Mouse (Mus musculus) layer of hippocampus, postnatal 14 days (tissue): ENCODE data around the gene Ppm1h. TPM values are rescaled to one million over a fixed set of nuclear protein-coding genes. Genes with fewer than 3 reads are reported as not detected.
"Not testable (repeated sequence)": the region's sequence is repeated elsewhere in the genome, so short reads cannot be mapped to it uniquely, and the experiment has no call there.

ENCODE experiments used
- DNase-seq, 2 experiments: peaks; one replicate each; pipeline ENCODE4 v3.0.0; 2021 to 2022; ENCODE audit warnings: low spot score in 2 of 2, mixed read lengths in 1 of 2
- total RNA-seq, 2 experiments: library from RNA; stranded (reverse); gene quantifications; 2 replicates each; pipeline ENCODE4 v1.2.3; 2021

Gene Ppm1h
- total RNA-seq, 2 experiments from 2014 or later = 73.7 to 78.3 TPM

DNA sequence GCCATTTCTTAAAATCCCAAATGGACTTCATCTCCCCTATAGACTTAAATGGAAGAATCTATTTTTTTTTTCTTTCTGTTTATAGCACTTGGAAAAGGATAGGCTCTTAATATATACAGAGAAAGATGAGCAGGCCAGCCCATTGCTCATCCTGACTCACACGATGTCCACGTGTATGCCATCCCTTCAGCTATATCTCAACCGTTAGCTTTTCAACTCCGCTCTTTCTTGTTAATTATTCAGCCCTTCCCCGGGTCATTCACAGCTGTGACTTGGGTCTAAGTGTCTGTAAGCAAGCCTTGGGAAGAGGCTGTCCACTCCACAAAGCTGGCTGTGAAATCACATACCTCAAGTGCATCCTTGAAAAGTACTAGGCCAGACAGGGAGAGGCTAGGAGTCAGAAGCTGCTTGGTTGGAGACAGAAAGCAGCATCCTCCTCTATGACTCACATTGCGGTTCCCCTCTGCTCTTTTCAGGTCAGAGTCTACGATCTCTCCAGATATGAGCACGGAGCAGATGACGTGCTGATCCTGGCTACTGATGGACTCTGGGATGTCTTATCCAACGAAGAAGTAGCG lies 241.7 kb downstream of the Ppm1h start:
- no peak for DNase-seq

DNA sequence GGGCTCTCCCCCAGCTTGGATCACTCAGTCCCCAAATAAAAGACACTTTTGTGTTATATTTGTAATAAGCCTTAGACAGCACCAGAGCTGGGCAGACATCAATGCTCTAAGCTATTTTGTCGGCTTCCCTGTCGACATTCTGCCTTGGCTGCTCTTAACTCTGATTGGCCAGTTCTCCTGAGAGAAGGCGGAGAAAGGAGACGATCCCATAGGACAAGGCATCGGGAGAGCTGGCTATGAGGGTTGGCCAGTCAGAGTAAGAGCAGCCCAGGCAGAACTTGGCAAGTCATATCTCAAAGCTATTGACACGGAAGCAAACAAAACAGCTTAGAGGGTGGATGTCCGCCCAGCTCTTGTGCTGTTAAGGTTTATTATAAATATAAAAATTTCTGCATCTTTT lies 243.7 kb downstream of the Ppm1h start:
- DNase-seq = no peak

DNA sequence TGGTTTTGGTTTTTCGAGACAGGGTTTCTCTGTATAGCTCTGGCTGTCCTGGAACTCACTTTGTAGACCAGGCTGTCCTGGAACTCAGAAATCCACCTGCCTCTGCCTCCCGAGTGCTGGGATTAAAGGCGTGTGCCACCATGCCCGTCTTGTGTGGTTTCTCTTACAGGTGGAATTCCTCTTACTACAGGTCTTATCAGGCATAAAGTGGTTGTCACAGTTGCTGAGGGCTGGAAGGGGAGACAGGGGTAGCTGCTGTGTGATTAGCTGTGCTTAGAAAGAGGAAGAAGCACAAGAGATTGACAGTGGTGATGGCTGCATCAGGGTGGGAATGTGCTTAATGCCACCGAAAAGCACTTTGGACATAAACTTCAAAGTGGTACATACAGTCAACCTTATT lies 246.0 kb downstream of the Ppm1h start:
- not testable (repeated sequence) for DNase-seq

DNA sequence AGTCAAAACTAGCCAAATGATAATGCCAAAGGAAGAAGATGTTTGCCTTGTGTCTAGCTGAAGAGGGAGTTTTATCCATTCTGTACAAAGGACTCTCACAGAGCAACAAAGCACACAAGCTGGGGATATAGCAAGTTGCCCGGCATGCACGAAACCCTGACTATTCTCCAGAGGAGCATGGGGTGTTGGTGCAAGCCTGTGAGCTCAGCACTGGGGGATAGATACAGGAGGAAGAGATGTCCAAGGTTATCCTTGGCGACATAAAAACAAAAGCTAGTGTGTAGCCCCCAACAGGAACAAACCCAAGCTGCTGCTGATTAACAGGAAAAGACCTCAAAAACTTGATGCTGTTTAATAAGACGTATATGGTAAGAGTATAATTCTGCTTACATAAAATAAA lies 247.7 kb downstream of the Ppm1h start:
- no peak for DNase-seq

DNA sequence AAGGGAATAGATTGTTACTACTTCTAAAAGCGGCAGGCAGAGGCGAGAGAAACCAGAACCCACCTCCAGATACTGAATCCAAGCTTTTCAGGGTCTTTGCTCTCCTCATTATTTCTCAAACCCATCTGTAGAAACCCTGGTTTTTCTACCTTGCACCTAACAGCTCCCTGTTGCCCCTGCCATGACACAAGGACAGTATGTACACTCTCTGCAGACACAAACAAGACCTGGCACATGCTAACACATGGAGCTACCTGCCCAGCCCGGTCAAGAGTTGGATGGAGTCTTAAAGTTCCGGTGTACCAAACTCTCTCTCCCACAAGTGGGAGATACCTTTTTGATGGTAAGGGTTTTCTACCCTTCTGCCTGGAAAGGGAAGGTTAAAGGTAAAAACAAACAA lies 252.0 kb downstream of the Ppm1h start:
- DNase-seq = no peak

DNA sequence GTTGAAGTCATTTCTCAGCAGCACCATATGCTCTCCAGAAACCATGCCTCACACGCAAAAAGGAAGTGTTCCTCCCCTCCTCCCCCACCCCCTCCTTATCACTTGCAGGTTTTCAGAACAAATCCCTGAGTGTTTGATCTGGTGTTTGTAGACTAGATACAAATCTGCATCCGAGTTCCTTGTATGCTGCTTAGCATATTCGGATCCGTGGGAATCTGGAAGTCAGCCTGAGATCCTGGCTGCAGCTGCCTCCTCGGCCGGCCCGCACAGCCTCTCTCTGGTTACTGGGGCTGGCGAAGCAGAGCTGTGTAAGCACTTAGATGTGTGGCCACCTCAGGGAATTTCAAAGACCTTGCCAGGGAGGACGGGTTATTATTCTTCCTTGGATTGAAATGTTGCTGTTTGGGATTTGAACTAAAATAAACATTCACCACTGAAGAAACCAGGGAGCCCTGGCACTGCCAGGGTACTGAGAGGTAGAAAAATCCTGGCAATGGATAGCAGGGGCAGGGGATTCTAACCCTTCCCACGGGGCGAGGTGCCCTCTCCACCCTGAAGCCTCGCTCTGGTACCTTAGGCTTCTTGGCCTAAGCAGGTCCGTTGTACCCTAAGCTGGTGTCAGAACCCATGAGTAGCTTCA lies 252.8 kb downstream of the Ppm1h start:
- DNase-seq = peak; percentile 45 to 79

DNA sequence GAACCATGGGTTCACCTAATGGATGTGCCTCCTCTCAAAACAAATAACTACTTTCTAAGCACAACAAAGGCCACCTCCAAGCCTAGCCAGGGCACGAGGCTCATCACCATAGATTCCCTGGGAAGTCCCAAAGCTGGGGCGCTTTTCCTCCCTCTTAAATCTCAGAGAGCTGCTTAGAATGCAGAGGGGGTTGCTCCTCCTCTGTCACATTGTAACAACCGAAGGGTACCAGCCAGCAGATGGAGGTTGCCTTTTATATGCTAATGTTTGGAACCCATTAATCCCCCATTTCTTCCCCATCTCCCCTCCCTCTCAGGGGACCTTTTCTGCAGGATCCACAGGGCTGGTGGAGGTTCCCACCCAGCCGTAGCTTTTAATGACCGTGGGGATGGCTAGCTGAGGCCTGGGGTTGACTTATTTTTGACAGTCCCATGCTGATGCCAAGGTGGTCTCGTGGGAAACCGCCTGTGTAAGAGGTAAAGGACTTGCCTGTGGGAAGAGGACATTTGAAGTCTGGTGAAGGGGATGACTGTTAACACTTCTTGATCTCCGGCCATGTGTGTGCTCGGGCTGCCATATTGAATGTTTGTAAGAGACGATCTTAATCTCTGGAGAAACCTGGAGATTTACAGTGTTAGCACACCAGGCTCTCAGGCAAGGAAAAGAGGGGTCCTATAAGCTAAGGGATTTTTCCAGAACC lies 253.4 kb downstream of the Ppm1h start:
- DNase-seq = no peak

DNA sequence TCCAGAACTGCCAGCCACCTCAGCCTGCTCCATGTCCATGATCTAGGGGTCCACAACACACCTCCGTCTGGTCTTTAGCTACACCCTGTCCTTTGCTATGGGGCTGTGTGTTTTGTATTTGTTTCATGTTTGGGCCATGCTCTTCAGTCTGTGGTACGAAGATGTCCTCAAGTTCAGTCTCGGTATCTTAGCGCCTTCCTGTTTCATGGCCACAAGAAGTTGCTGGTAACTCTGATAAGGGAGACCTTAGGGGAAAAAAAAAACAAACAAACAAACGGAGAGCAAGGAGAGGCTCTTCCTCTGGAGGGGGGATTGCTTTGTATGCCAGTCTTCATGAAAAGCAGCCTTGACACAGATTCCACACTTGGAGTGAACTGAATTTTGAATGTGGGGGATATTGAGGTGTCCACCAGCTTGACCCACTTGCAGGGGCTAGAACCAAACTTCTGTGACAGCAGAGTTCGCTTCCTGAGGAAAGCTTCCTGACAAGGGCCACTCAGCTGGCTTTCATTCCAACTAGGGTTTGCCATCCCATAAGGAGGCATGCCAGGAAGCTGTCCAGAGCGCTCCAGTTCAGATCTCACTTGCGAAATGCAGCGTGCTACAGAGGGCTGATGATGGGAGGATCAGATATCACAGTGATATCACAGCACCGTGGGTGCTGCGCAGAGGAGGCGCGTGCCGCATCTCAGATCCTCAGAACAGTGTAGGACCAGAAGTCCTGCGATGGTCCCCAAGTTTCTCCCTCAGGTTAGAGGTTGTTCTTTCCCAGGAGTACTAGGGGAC lies 254.7 kb downstream of the Ppm1h start:
- no peak for DNase-seq

DNA sequence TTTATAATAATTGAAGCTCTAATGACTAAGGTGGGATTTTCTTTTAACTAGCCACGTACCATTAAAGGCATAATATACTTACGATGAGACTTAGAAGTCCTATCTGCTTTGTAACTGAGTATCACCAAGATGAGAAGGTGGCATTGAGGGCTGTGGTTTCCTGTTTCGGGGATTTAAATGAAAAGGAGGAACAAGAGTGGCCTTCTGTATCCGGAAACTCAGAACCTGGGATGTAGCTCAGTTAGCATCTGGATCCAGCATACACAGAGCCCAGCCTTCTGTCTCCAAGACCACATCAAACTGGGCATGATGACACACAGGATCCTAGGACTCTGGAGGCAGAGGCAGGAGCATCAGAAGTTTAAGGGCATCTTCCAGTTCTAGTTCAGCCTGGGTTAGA lies 256.8 kb downstream of the Ppm1h start:
- DNase-seq = not testable (repeated sequence)

DNA sequence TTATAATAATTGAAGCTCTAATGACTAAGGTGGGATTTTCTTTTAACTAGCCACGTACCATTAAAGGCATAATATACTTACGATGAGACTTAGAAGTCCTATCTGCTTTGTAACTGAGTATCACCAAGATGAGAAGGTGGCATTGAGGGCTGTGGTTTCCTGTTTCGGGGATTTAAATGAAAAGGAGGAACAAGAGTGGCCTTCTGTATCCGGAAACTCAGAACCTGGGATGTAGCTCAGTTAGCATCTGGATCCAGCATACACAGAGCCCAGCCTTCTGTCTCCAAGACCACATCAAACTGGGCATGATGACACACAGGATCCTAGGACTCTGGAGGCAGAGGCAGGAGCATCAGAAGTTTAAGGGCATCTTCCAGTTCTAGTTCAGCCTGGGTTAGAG lies 258.8 kb downstream of the Ppm1h start:
- not testable (repeated sequence) for DNase-seq

DNA sequence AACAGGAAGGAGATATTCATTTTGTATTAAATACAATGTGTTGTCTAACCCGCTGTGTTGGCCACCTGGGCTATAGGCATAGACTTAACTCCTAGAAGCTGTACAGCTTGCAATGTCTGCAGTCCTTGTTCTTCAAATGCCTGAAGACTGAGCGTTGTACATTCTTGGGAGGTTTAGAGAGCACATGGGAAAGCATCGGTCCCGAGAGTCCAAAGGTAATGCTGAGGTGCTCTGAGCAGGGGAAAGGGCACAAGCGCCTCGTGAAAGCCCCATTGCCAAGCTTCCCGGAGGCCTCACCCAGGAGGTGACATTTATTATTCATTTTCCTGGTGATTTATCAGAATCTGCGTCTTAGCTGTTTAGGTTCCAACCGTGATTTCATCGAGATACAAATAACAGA lies 261.0 kb downstream of the Ppm1h start:
- DNase-seq = no peak

DNA sequence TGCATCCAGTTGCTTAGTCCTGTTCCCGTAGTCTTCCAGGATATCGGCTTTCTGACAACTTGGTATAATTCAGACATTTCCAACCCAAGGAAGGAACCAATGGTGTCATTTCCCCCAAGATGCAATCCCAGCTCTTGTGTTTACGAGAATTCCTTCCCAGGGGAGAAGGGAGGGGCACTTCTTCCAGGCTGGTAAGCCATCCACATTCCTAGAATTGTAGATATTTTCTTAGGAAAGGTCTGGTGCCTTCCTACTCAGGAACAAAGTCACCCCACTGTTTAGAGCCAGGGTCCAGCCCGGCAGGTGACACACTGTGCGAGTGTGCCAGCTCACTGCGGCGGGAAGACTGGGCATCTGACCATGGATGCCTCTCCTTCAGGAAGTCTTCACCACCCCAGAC lies 264.2 kb downstream of the Ppm1h start:
- DNase-seq = no peak

DNA sequence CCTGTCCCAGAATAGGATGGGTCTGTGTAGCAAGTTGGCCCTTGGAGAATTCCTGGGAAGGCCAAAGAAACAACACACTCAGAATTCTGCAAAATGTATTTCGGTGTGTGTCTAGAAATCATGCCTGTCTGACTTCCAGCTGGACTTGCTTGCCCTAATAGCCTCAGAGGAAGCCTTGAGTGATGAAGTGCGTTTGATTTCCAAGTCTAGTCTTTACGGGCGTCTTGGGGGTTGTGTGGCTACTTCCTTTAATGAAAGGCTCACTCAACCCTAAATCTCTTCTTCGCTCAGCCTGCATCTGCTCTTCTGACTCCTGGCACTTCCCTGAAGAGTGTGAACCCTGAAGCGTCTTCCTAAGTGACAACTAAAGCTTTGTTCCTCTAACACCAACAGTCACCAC lies 265.3 kb downstream of the Ppm1h start:
- no peak for DNase-seq

DNA sequence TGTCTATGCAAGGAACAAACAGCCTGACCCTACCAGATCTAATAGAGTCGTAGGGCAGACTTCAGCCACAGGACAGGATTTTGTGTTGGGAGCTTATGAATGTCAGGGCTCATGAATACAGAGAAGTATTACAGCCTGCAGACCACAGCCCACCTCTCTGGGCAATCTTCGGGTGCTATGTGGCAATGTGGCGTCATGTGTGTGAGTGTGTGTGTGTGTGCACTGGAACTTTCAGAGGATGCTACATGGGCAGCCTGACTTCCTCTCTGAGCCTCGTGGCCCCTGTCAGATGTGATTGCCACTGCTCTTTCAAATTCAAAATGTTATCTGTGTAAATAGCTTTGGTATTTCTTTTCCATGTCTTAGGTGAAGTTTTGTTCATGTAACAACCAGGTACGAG lies 266.3 kb downstream of the Ppm1h start:
- no peak for DNase-seq

DNA sequence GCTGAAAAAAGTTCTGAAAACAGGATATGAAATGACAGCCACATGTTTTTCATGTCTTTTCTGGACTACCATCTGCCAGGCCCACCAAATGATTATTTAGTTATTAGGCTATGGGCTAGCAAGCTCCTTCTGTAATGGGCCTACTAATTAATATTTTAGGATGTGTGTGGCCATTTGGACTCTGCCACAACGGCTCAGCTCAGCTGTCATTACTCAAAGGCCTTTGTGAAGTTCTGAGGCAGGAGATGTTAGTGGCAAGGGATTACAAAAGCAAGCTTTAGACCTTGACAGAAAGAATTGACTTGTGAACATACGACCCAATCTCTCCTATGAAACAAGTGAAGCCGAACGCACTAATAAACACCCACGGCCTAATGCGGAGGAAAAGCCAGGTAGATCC lies 272.4 kb downstream of the Ppm1h start:
- DNase-seq = no peak

DNA sequence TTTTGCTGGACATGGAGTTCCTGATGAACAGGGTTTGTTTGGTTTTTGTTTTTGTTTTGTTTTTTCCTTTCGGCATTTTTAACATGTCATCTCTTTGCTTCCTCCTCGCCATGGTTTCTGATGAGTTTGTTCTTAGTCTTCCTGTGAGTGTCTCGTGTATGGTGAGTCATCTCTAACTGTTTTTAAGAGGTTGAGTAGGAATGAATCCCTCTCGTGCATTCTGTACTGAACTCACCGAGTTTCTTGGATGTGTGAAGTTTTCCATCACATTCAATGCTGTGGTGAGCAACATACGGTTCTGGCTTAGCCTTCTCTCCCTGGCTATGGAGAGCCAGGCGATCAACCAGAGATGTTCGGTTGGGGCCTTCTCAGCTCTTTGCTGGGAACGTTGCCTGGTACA lies 275.0 kb downstream of the Ppm1h start:
- DNase-seq = no peak

DNA sequence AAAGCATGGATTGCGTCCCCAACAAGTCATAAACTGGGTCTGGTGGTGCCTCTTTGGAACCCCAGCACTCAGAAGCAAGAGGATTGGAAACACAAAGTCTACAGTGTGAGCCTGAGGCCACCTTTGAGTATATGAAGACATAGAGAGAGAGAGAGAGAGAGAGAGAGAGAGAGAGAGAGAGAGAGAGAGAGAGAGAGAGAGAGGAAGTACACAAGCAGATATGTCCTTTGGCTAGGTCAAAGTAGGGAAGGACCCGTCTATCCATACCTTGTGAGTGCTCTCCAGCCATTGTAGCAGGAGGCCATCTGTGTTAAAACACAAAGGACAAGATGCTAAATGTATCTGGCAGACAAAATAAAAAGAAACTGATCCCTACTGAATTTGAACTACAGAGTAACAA lies 279.4 kb downstream of the Ppm1h start:
- DNase-seq = no peak

DNA sequence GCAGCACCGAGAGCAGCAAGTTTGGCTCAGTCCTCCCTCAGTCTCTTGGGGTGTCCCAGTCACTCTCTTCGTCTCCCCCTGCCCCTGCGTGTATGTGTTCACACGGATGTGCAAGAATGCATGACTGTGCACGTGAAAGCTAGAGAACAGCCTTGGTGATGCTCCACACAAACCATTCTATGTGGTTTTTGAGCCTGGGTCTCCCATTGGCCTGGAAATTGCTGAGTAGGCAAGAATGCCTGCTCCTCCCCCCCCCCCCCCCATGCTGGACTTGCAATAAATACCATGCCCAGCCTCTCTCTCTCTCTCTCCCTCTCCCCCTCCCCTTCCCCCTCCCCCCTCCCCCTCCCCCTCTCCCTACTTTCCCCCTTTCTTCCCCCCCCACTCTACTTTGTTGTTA lies 280.1 kb downstream of the Ppm1h start:
- DNase-seq = no peak

DNA sequence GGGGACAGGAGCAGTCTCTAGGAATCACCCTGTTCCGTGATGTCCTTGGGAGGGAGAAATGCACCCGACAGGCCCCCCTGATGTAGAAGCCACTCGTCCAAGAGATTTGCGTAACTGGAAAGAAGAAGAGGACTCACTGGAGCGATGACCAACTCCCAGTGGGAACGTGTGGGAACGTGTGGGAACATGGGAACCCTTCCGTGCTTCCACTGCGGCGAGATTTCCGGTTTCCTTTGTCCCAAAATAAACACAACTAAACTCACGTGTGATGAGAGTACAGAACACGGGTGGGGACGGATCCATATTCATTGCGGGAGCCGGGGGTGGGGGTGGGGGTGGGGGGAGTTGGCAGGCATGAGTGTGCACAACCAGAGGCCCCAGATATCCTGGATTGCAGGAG lies 281.7 kb downstream of the Ppm1h start:
- DNase-seq = no peak

DNA sequence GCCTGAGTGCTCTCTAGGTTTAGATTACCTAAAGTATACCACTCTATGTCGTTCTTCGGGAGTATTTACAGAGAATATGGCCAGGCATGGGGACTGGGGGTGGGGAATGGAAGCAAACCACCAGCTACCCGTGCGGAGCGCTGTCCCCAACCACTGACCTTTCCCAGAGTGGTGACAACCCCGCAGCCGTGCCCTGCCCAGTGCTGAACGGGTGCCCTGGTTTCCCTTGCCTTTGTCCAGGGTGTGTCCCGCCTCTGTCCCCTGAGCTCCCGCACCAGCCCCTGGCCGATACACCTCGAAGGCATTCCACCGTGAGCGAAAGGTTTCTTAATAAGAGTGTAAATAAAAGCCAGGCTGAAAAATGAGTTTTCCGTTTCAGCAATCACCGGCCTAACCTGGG lies 282.2 kb downstream of the Ppm1h start:
- no peak for DNase-seq

DNA sequence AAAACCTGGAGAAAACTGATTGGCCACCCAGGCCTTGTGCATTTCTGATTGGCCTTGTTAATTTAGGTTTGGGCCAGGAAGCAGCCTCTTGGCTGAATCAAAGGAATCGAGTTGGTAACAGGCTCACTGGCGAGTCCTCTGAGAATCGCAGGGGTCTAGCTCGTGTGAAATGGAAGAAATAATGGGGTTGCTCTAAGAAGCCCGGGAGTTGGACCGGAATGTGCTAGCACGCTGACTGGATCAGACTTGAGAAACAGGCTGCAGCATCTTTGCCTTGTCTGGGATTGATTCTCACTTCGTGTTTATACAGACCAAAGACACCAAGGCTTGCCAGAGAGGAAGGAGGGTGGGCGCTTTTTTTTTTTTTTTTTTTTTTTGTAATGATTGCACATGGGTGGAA lies 282.9 kb downstream of the Ppm1h start:
- DNase-seq = peak in 1 of 2 experiments; percentile 31

DNA sequence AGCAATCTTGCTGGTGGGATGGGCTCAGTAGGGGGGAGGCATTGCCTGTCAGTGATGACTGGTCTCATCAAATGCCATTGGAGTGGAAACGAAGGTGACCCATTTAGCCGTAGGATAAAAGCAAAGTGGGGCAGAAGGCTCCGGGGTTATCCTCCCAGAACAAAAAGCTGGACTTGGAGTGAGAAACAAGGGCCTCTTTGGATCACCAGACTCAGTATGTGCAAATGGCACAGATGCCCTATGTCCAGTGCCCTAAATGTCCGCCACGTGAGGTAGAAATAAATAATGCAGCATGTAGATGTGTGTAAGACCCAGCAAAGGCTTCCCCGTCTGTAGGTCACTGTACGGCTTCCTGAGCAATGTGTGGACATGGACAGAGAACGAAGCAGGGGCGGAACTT lies 284.1 kb downstream of the Ppm1h start:
- DNase-seq = no peak
